Mouse (Mus musculus): ENCODE results near the gene Fen1. TPM values are rescaled to one million over a fixed set of nuclear protein-coding genes. Genes with fewer than 3 reads are reported as not detected.

The Fen1 gene
- total RNA-seq, 2 experiments from 2014 or later: 8.9 to 9.9 TPM

GRCm38 (mm10) chr19:10163896-10164295 lies 40.1 kb downstream of the Fen1 start:
- intact Hi-C loops (cut with DNase I): no loop called here
- DNase-seq (ENCODE audit: low spot score in 2 of 2): no peak

GRCm38 (mm10) chr19:10157725-10158124 lies 46.2 kb downstream of the Fen1 start:
- DNase-seq (ENCODE audit: low spot score in 2 of 2): peak in 1 of 2 experiments; percentile 35
- intact Hi-C loops (cut with DNase I): no loop called here

- intact Hi-C loops (cut with DNase I): no loop called here
- DNase-seq (ENCODE audit: low spot score in 2 of 2): no peak
Measured at GRCm38 (mm10) chr19:10149189-10149588, 54.8 kb downstream of the Fen1 start.

Small RNAs within 50 kb of the gene (microRNA-seq; reads per million reads assigned to microRNA genes)
- 0.25 to 1.0 reads per million in 2 experiments for gene Mir6993

Other genes with a start within 250 kb of the Fen1 start
- gene Fth1, start 223.6 kb downstream of the Fen1 start, total RNA-seq (2021): 1,000 to 10,000 TPM; 2,053 to 2,068 TPM
- under 1 TPM; 0.78 to 0.83 TPM for gene Best1, start 202.5 kb downstream of the Fen1 start, total RNA-seq (2021)
- 1 to 10 TPM; 9.4 to 9.5 TPM for gene Rab3il1, start 202.5 kb downstream of the Fen1 start, total RNA-seq (2021)
- 10 to 100 TPM; 31.1 to 31.5 TPM for gene Fads3, start 162.6 kb downstream of the Fen1 start, total RNA-seq (2021)
- 100 to 1,000 TPM; 141 to 145 TPM for gene Fads2, start 102.4 kb downstream of the Fen1 start, total RNA-seq (2021)
- 100 to 1,000 TPM; 180 to 188 TPM for gene Fads1, start 21.3 kb downstream of the Fen1 start, total RNA-seq (2021)
- 10 to 100 TPM; 70.0 to 76.0 TPM for gene Tmem258, start 155 bp downstream of the Fen1 start, total RNA-seq (2021)
- 10 to 100 TPM; 12.2 to 16.1 TPM for gene Myrf, start 36.6 kb upstream of the Fen1 start, total RNA-seq (2021)
- gene Dagla, start 100.7 kb upstream of the Fen1 start, total RNA-seq (2021): 10 to 100 TPM; 90.4 to 91.2 TPM
- gene Syt7, start 184.9 kb upstream of the Fen1 start, total RNA-seq (2021): 100 to 1,000 TPM; 309 to 332 TPM

All from left cerebral cortex, postnatal 25 days (tissue).